Mouse (Mus musculus) testis, postnatal 10 days (tissue): ENCODE measurements around the gene Psmd8.
"Not testable (repeated sequence)": the region's sequence is repeated elsewhere in the genome, so short reads cannot be mapped to it uniquely, and the experiment has no call there.

Experiments
- DNase-seq: peaks from one replicate; pipeline ENCODE4 v3.0.0; 2021; ENCODE audit warnings: low spot score

Psmd8 gene

DNA sequence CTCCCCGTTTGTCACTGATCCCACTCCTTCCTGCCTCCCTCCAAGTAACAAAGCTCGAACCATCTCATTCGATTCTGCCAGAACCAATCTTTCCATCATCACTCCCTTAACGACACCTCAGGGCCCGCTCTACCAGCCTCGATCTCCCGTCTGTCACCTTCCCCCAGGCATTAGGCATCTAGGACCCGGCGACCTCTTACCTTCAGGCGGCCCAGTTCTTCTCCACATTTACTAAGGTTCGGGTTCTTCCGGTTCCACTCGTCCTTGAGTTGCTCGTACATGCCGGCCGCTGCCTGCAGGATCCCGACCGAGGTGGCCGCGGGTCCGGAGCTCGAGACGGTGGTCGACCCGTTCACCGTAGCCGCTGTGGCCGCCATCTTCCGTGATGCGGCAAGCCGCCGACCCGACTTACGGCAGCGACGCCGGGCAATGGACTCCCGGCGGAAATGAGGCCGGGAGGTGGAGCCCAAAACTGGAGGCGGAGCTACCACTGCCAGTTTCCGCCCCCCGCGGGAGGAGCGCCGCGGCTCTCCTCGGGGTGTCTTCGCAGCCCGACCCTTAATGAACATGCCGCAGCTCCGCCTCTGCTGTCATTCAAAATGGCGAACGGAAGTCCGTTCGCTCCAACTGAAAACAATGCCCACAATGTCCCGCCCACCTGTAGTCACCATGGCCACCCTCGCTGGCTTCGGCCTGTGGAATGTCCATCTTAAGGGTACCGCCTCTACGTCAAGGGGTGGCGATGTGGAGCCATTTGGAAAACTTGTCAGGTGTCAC is at the start of gene Psmd8:
Psmd8 (minus strand) TSS at position 625 of the 777 bp plus-strand sequence.
- peak; percentile 96 for DNase-seq

DNA sequence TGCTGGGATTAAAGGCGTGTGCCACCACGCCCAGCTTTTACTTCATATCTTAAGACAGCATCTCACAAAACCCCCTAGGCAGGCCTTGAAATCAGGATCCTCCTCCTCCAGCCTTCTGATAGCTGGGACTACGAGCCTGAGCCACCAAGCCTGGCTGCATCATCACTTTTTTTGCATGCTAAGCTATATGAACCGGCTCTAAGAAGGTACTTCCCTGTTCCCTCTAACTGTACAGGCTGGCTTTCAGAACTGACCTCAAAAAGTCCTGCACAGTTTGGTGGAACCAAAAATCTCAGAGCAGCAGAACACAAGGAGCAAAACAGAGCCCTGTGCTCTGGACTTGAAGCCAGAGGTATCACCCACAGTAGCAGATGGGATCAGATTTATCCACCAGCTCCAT is 47.7 kb upstream of the Psmd8 start:
- DNase-seq: no peak

DNA sequence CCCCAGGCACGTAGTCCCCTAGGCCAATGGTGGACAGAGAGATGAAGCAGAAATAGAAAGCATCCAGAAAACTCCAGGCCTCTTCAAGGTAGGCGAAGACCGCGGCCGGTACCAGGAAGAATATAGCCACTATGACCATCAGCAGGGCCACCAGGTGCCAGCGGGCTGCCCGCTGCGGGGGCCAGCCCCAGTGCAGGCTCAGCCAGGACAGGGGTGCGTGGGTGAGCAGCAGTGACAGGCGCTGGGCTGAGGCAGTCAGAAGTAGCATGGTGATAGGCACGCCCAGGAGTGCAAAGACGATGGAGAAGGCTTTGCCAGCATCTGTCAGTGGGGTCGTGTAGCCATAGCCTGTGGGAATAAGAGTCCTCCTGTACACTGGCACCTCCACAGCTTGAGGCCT is 45.0 kb upstream of the Psmd8 start:
- no peak for DNase-seq

DNA sequence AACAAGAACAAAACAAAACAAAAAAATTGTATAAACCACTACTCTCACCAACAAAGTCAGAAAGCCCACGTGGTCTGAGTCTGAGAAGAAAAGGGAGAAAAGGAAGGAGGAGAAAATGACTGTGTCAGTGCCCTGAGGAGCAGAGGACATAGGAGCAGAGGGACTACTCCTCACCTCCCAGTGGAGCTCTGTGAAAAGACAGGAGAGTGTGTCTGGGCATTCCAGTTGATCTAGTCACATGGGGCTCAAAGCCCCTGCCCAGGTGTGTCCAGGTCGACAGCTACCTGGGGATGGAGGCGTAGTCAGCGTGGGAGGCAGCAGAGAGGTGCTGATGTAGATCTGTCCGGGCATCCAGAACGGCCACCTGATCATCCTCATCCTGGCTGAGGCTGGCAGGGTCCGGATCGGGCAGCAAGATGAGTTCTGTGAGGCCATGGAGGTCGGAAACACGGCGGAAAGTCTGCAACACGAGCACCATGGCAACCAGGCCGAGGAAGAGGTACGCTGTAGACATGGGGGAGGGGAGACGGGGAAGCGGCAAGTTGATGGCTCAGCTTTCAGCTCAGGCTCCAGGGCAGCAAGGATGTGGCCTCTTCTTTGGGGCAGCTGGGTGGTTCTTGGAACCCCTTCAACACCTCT is 44.4 kb upstream of the Psmd8 start:
- DNase-seq: no peak

DNA sequence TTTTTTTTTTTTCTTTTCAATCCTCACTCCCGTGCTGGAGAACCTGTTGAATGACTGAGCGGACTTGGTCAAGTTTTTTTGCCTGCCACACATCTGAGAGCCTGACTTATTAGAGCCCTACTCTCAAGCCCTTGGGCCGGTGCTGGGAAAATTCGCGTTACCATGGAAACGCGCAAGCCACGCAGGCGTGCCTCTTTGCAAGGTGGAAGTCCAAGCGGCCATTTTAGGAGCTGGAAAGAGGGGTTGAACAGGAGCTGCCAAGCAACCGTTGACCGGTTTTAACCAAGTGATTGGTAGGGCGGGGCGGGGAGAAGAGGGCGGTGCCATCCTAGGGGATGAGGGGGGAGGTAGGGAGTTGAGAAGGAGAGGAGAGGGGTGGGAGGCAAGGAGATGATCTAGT is 34.3 kb upstream of the Psmd8 start:
- DNase-seq: peak; percentile 49

DNA sequence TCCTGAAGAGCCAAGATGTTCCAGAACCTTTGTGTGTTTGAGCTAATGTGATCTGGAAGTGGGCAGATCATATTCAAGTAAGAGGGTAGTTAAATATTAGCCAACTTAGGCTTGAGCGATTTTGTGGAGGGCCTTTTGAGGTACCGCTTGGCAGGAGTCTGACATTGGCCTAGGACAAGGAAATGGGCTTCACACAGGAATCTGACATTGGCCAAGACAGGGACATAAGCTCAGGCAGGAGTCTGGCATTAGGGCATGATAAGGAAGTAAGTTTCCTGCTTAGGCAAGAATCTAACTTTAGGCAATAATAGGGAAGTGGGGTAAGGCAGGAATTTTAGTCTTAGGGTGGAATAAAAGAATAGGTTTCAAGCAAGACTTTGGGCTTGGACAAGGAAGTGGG is 33.7 kb upstream of the Psmd8 start:
- DNase-seq: no peak

DNA sequence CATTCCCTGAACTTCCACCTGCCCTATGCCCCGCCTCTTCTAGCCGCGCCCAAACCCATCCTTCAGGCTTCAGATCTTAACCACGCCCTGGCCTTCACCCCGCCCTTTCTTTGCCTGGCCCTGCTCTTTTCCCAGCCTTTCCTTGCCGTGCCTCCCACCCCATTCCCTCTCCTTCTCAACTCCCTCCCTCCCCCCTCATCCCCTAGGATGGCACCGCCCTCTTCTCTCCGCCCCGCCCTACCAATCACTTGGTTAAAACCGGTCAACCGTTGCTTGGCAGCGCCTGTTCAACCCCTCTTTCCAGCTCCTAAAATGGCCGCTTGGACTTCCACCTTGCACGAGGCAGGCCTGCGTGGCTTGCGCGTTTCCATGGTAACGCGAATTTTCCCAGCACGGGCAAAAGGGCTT is 33.2 kb upstream of the Psmd8 start, which contains the start of gene Catsperg1:
Catsperg1 (minus strand) TSS at position 361 of the 408 bp plus-strand sequence.
- peak; percentile 65 for DNase-seq

DNA sequence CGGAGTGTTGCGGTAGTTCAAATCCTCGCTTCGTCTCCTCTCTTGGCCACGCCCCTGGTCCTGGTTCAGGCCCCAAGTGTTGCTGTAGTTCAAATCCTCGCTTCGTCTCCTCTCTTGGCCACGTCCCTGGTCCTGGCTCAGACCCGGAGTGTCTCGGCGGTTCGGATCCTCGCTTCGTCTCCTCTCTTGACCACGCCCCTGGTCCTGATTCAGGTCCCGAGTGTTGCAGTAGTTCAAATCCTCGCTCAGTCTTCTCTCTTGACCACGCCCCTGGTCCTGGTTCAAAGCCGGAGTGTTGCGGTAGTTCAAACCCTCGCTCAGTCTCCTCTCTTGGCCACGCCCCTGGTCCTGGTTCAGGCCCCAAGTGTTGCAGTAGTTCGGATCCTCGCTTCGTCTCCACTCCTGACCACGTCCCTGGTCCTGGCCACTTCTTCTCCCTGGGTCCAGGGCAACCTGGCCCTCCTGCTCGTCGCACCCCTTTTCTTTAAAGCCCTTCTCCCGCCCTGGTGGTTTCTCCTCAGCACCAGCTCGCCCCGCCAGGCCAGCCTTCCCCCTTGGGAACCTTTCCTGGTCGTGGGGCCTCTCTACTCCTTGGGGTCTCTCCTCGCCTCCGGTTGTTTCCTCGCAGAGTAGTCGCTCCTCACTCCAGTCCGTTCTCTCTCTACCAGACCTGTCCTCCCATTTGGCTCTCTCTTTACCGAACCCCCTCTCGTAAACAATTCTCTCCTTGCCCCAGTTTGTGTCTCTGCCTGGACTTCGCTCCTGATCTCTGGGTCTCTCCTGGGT is 32.5 kb upstream of the Psmd8 start:
- DNase-seq: peak; percentile 47

DNA sequence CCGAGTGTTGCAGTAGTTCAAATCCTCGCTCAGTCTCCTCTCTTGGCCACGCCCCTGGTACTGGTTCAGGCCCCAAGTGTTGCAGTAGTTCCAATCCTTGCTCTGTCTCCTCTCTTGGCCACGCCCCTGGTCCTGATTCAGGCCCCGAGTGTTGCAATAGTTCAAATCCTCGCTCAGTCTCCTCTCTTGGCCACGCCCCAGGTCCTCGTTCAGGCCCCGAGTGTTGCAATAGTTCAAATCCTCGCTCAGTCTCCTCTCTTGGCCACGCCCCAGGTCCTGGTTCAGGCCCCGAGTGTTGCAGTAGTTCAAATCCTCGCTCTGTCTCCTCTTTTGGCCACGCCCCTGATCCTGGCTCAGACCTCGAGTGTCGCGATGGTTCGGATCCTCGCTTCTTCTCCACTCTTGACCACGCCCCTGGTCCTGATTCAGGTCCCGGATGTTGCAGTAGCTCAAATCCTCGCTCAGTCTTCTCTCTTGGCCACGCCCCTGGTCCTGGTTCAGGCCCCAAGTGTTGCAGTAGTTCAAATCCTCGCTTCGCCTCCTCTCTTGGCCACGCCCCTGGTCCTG is 31.8 kb upstream of the Psmd8 start:
- DNase-seq: peak; percentile 80

DNA sequence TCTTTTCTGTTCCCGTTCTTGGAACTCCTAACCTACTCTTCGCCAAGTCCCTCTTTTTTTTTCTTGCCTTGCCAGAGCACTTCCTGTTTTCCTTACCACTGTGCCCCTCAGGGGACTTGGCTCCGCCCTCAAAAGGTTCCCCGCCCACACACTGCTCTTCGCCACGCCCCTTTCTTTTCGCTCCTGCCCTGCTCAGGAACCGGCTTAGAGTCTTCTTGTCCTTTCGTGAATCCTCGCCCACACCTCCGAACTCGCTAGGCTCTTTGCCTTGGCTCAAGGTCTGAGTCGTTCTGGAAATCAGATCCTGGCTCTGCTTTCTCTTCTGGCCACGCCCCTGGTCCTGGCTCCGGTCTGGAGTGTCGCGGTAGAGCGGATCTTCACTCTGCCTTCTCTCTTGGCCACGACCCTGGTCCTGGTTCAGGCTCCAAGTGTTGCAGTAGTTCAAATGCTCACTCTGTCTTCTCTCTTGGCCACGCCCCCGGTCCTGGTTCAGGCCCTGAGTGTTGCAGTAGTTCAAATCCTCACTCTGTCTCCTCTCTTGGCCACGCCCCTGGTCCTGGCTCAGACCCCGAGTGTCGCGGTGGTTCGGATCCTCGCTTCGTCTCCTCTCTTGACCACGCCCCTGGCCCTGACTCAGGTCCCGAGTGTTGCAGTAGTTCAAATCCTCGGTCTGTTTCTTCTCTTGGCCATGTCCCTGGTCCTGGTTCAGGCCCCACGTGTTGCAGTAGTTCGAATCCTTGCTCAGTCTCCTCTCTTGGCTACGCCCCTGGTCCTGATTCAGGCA is 31.1 kb upstream of the Psmd8 start:
- peak; percentile 95 for DNase-seq

DNA sequence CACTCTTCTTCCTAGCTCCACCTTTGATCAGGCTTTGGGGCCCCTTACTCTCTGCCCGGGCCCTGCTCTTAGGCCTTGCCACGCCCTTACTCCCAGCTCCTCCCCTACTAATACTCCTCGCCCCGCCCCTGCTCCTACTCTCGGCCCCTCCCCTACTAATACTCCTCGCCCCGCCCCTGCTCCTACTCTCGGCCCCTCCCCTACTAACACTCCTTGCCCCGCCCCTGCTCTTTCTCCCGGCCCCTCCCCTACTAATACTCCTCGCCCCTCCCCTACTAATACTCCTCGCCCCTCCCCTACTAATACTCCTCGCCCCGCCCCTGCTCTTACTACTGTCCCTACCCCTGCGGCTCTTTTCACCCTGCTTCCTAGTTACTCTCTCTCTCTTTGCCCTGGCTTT is 30.5 kb upstream of the Psmd8 start:
- peak; percentile 82 for DNase-seq

DNA sequence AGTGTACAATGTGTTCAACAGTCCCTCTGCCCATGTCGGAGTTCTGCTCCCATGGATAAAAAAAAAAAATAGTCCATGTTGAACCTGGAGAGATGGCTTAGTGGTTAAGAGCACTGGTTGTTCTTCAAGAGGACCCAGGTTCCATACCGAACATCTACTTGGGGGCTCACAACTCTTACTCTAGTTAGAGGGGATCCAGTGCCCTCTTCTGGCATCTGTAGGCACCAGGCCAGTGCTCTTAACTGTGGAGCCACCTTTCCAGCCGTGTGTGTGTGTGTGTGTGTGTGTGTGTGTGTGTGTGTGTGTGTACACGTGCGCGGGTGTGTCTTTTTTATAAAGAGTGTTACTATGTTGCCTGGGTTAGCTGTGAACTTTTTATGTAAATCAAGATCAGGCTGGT is 22.1 kb upstream of the Psmd8 start:
- DNase-seq: no peak

DNA sequence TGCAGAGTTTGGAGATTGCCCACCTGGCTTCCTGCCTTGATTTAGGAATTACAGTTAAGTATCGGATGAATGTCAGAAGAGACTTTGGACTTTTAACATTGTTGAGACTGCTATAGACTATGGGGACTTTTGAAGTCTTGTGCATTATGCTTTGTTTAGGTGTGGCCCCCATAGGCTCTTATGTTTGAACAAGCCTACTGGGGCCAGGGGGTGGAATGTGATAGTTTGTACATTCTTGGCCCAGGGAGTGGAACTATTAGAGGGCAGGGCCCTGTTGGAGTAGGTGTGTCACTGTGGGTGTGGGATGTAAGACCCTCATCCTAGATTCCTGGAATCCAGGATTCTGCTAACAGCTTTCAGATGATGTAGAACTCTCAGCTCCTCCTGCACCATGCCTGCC is 13.7 kb upstream of the Psmd8 start:
- DNase-seq: not testable (repeated sequence)

DNA sequence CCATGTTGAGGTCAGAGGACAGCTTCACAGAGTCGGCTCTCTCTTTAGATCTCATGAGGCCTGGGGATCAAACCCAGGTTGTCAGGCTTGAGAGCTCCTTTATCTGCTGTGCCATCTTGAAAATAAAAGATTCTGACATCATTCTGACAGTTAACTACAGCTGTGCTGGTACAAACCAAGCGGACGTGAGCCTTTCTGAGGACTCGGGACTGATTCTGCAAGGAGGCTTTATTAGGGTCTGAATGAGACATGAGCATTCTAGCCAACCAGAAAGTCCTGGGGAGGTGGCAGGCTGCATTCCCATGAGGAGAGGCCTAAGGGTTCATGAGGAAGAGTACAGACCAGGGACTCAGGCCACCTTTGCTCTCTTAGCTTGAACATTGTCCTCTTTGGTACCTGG is 822 bp upstream of the Psmd8 start:
- DNase-seq: not testable (repeated sequence)

DNA sequence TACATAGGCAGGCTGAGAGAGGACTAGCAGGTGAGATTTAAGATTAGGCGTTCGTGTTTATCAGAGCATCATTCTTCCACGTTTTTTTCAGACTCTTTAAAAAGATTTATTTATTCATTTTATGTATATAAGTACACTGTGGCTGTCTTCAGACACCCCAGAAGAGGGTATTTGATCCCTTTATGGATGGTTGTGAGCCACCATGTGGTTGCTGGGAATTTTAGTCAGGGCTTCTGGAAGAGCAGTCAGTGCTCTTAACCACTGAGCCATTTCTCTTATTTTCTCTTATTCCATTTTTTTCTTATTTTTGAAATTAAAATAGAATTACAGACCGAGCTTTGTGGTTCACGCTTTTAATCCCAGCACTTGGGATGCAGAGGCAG is 344 bp upstream of the Psmd8 start:
- DNase-seq: no peak

DNA sequence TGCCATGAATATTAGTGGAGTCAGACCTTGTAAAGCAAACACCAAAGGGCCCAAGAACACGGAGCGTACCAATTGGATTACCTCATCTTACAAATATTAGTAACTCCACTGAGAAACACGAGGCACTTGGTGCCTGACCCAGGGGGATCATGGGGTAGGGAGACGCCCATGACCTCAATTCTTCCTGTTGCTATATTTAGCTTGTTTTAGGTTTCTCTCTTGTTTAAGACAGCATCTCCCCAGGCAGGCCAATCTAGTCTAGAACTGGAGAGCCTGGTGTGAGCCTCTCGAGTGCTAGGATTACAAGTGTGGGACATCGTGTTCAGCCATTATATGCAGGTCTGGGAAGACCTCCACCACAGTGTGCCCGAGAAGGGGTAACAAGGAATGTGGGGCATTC is 1.2 kb downstream of the Psmd8 start:
- DNase-seq: no peak

DNA sequence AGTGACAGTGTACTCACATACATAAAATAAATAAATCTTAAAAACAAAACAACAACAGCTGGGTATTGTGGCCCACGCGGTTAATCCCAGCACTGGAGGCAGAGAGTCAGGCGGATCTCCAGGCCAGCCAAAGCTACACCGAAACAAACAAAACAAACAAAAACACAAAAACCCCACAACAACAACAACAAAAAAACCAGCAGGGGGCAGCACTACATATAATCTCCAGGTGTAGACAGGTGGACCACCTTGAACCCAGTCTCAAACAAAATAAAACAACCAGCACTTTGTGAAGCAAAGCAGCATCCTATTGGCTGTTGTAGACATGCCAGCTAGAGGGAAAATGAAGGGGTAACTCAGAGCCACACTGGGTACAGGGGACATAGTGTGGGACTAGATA is 2.4 kb downstream of the Psmd8 start:
- DNase-seq: no peak

DNA sequence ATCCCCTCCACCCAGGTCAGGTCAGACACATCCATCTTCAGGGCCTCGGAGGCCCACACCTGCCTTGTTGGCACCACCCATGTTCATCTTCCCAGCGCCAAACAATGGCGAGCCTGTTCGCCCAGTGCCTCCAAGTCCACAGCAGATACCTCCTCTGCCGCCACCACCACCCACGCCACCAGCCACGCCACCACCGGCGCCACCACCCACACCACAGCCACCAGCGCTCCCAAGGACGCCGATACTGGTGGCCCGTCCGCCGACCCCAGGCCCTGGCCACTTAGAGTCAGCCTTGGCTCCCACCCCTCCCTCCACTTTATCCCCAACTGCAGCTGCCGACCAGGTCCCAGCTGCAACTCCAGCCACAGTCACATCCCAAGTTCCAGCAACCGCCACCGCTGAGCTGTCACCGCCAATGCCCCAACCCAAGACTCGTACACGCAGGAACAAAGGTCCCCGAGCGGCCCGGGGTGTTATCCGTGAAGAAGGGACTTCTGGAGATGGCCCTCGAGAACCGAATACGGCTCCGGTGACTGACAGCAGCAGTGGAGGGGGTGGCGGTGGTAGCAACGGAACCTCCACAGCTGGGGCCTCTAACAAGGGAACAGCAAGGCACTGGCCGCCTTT is 8.0 kb downstream of the Psmd8 start:
- peak; percentile 59 for DNase-seq

DNA sequence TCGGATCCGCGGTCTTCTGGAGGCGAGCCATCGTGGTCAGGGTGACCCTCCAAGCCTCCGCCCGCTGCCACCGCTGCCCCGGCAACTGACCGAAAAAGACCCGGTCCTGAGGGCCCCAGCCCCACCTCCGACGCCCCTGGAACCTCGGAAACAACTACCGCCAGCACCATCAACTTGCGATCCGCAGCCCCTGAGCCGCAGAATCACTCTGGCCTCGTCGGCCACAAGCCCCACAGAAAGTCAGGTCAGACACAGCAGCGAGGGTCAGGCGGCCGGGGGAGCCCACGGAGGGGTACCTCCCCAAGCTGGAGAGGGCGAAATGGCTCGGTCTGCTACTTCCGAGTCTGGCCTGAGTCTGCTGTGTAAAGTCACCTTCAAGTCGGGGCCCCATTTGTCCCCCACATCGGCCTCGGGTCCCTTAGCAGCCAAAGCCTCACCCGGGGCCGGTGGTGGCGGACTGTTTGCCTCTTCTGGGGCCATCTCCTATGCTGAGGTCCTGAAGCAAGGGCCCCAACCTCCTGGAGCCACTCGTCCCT is 8.9 kb downstream of the Psmd8 start:
- peak; percentile 57 for DNase-seq

DNA sequence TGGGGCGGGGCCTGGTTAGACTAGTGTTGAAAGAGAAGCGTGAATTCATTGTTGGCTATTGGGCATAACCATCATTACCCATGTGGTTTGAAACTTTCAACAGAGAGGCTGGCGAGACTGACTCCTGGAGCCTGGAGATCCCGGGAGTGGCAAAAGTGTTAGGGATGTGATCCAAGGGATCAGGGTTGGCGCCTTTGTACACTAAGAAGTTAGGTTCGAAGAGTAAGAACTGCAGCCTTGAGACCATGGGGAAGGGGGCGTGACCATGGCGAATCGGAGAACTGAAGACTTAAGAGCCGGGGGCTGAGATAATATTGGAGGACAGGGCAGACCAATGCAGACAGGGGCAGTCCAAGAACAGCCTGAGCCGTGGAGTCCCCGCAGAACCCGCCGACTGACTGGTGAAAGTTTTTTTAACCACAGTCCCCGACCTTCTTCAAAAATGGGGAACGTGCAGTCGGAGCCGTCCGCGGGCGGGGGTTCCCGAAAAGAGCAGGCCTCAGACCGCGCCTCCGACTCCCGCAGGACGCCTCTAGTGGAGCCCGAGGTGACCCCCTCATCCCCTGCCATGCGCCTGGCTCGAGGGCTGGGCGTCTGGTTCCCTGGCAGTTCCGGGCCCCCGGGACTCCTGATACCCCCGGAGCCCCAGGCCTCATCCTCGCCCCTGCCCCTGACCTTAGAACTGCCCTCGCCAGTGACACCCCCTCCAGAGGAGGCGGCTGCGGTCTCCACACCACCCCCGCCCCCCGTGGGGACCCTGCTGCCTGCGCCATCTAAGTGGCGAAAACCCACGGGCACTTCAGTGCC is 9.5 kb downstream of the Psmd8 start:
- DNase-seq: peak; percentile 64
